Mouse (Mus musculus) heart, adult 2 months (tissue): ENCODE data around the gene Yif1b. TPM values are rescaled to one million over a fixed set of nuclear protein-coding genes. Genes with fewer than 3 reads are reported as not detected.
A peak's percentile ranks its signal among the peaks of the same experiment; 100 is the strongest.

Source experiments
- DNase-seq, 2 experiments: peaks; one replicate each; pipeline ENCODE4 v3.0.0; 2021
- H3K27ac ChIP-seq: fragments of 200-600 bp; 2 replicates; pipeline ENCODE4 v1.8.1; 2022
- H3K27me3 ChIP-seq: fragments of 200-500 bp; 2 replicates; pipeline ENCODE4 v1.6.1; 2012; ENCODE audit warnings: mild to moderate bottlenecking, low read length, inconsistent platforms, mixed read lengths; ENCODE audit not compliant: control insufficient read depth, insufficient read depth
- H3K36me3 ChIP-seq: fragments of 200-500 bp; 2 replicates; pipeline ENCODE4 v1.6.1; 2012; ENCODE audit warnings: low read length, inconsistent platforms; ENCODE audit not compliant: control insufficient read depth, insufficient read depth
- H3K4me1 ChIP-seq: fragments of 200-500 bp; 2 replicates; pipeline ENCODE4 v1.6.1; 2011; ENCODE audit warnings: low read length; ENCODE audit not compliant: control insufficient read depth, insufficient read depth
- H3K4me3 ChIP-seq: fragments of 200-600 bp; 2 replicates; pipeline ENCODE4 v1.8.1; 2022
- H3K79me2 ChIP-seq: fragments of 200-500 bp; replicated peaks from 2 replicates; pipeline ENCODE4 v1.6.1; 2012; ENCODE audit warnings: mild to moderate bottlenecking, inconsistent platforms, low read length, moderate library complexity, mixed read lengths; ENCODE audit not compliant: control insufficient read depth, insufficient read depth
- H3K9ac ChIP-seq: fragments of 200-500 bp; 2 replicates; pipeline ENCODE4 v1.6.1; 2012; ENCODE audit warnings: low read depth, mild to moderate bottlenecking, control low read depth, inconsistent platforms, low read length, mixed read lengths
- CTCF ChIP-seq: fragments of 200-600 bp; IDR thresholded peaks from 2 replicates; pipeline ENCODE4 v1.8.1; 2022; ENCODE audit warnings: antibody characterized with exemption, mild to moderate bottlenecking, moderate library complexity
- EP300 ChIP-seq: fragments of 200-500 bp; IDR thresholded peaks from 2 replicates; pipeline ENCODE4 v1.6.1; 2011; ENCODE audit warnings: low read depth, low read length, control low read depth; ENCODE audit not compliant: insufficient read depth
- POLR2A ChIP-seq: fragments of 200-500 bp; IDR thresholded peaks from 2 replicates; pipeline ENCODE4 v1.6.1; 2011; ENCODE audit warnings: mild to moderate bottlenecking, low read depth, low read length, control low read depth; ENCODE audit not compliant: insufficient read depth
- WGBS: fragments of 180-500 bp; shearing (Covaris S2); methylation state at CpG from one replicate; pipeline ENCODE4 v1.1.7; 2018; 5-methylcytosine and 5-hydroxymethylcytosine counted together
- intact Hi-C: fragments of 180-260 bp; cut with DNase I; formaldehyde crosslinking; loops from one replicate; pipeline ENCODE4 v1.15.1; 2025
- polyA plus RNA-seq: library from polyadenylated mRNA; depleted of rRNA; stranded (reverse); fragments of >200 nt; gene quantifications from 2 replicates; pipeline ENCODE4 v1.2.3, GENCODE M21; 2012
- total RNA-seq, 2 experiments: library from RNA; stranded (reverse); gene quantifications; 2 replicates each; pipeline ENCODE4 v1.2.3; 2021

The Yif1b gene
- total and polyA plus RNA-seq, 3 experiments = 63.6 to 138 (median 74.6) TPM

DNA sequence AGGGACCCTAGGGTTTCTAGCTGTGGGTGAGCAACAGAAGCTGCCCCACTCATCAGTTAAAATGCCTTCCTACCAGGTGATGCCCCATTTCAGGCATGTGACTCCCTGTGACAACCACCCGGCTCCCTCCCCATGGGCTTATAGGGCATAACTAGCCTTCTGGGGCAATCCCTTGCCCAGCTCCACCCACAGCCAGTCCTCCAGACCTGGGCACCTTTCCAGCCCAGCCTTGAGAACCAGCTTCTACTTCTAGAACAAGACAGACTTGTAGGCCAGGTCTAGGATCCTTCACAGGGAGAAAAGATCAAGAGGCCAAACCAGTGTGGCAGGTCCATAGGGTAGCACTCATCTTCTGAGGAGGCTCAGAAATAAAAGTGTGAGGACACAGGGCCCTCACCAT is 19.2 kb downstream of the Yif1b start:
- WGBS = 73% methylated on average over 1 of the region's 1 CpGs
- H3K9ac ChIP-seq = no peak overlapping the region
- no peak for DNase-seq
- intact Hi-C loops = no loop called here
- TF ChIP-seq POLR2A (no peak), EP300 (no peak), CTCF (no peak)
- no peak overlapping the region for H3K4me3 ChIP-seq
- no peaks in the 10 kb centered on the region for H3K4me1 ChIP-seq
- no peaks in the 10 kb centered on the region for H3K79me2 ChIP-seq
- H3K27me3 ChIP-seq = no peaks in the 10 kb centered on the region
- H3K36me3 ChIP-seq = no peaks in the 10 kb centered on the region
- no peak overlapping the region for H3K27ac ChIP-seq

- Histone ChIP-seq H3K4me3 (no peak overlapping the region), H3K4me1 (no peaks in the 10 kb centered on the region), H3K36me3 (no peaks in the 10 kb centered on the region), H3K79me2 (no peaks in the 10 kb centered on the region), H3K27me3 (no peaks in the 10 kb centered on the region), H3K27ac (no peak overlapping the region), H3K9ac (no peak overlapping the region)
- TF ChIP-seq POLR2A (no peak), EP300 (no peak), CTCF (no peak)
- intact Hi-C loops = no loop called here
- DNase-seq = no peak
- WGBS = 81% methylated on average over 10 of the region's 10 CpGs
Measured at GRCm38 (mm10) chr7:29259781-29260730, 21.9 kb downstream of the Yif1b start.

GRCm38 (mm10) chr7:29262151-29262550 is 24.0 kb downstream of the Yif1b start:
- peak overlapping the region; percentile 38 for H3K27ac ChIP-seq

DNA sequence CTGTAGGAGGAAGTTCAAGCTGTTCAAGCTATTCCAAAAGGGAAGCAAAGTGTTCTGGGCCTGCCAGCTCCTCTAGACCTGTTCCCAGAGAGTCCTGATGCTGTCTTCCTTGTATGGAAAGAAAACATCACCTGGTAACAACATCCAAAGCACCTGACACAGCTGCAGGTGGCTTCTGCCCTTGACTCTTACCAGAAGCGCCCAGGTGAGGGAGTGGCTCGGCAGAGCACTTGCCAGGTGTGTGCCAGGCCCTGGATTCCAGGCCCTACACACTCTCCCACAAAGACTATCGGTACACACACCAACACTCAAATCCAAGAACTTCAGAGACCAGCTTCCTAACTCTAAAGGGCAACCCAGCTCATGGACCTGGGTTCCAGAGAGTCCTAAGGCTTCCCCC is 25.7 kb downstream of the Yif1b start:
- WGBS = 85% methylated on average over 3 of the region's 3 CpGs
- no peak for DNase-seq
- H3K79me2 ChIP-seq = no peaks in the 10 kb centered on the region; the same call in 1 of the 2 replicates
- TF ChIP-seq CTCF (no peak), EP300 (no peak)
- H3K4me1 ChIP-seq = no peaks in the 10 kb centered on the region
- intact Hi-C loops = no loop called here
- H3K4me3 ChIP-seq = no peak overlapping the region
- H3K36me3 ChIP-seq = no peaks in the 10 kb centered on the region
- H3K27me3 ChIP-seq = no peaks in the 10 kb centered on the region
- no peak overlapping the region for H3K27ac ChIP-seq
- no peak overlapping the region for H3K9ac ChIP-seq

More at GRCm38 (mm10) chr7:29262151-29262550, 24.0 kb downstream of the Yif1b start:
- Histone ChIP-seq H3K27me3 (no peaks in the 10 kb centered on the region), H3K79me2 (no peaks in the 10 kb centered on the region; the same call in 1 of the 2 replicates), H3K4me3 (no peak overlapping the region), H3K9ac (no peak overlapping the region), H3K36me3 (no peaks in the 10 kb centered on the region), H3K4me1 (no peaks in the 10 kb centered on the region)
- 69% methylated on average over 6 of the region's 6 CpGs for WGBS
- no peak for DNase-seq
- TF ChIP-seq CTCF (no peak), EP300 (no peak), POLR2A (no peak)
- intact Hi-C loops = no loop called here

DNA sequence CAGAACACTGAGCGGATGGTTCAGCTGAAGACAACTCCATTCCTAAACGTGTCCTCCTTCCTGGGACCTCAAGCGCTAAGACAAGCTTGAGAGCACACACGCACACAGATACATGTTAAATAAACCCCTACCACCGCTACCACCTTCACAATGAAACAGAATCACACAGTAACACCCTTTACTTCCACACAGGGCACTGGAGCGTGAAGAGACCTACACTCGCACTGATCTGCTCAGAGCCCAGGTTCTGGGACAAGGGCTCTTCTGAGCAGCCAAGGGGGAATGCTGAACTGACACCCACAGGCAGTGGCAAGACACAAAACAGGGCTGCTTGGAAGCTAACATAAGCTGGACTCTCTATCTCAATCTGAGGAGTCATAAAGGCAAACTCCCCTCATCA is 27.5 kb downstream of the Yif1b start:
- intact Hi-C loops = no loop called here
- no peaks in the 10 kb centered on the region for H3K4me1 ChIP-seq
- H3K4me3 ChIP-seq = no peak overlapping the region
- no peak overlapping the region for H3K27ac ChIP-seq
- DNase-seq = no peak
- H3K9ac ChIP-seq = no peak overlapping the region
- WGBS = 88% methylated on average over 7 of the region's 7 CpGs
- H3K36me3 ChIP-seq = no peaks in the 10 kb centered on the region
- no peak for TF ChIP-seq POLR2A
- no peak for TF ChIP-seq EP300
- no peak for TF ChIP-seq CTCF
- H3K79me2 ChIP-seq = no peaks in the 10 kb centered on the region; the same call in 1 of the 2 replicates
- H3K27me3 ChIP-seq = no peaks in the 10 kb centered on the region

- Histone ChIP-seq H3K4me1 (peaks cover 1% of the 10 kb centered on the region), H3K9ac (no peak overlapping the region), H3K79me2 (no peaks in the 10 kb centered on the region; the same call in 1 of the 2 replicates), H3K27ac (no peak overlapping the region), H3K36me3 (no peaks in the 10 kb centered on the region), H3K4me3 (no peak overlapping the region), H3K27me3 (no peaks in the 10 kb centered on the region)
- no peak for DNase-seq
- intact Hi-C loops = no loop called here
- no peak for TF ChIP-seq EP300
- TF ChIP-seq CTCF = no peak
- TF ChIP-seq POLR2A = no peak
- 79% methylated on average over 4 of the region's 4 CpGs for WGBS
Measured at GRCm38 (mm10) chr7:29266931-29267330, 28.8 kb downstream of the Yif1b start.
